Mouse (Mus musculus): ENCODE data around the gene Leprot. TPM values are rescaled to one million over a fixed set of nuclear protein-coding genes. Genes with fewer than 3 reads are reported as not detected.

The Leprot gene
- polyA plus RNA-seq, 1 experiment from 2014 or later, result 66.2 TPM

- POLR2A ChIA-PET, result no interaction called here
- no peak for DNase-seq (ENCODE audit: low read depth, low spot score)
- no peaks in the 10 kb centered on the region for H3K27me3 ChIP-seq
- ATAC-seq, result no peak
- in situ Hi-C loops (cut with MboI; ENCODE audit: low pct_unique_long_range_greater_than_20kb), result no loop called here
- no peak for TF ChIP-seq CTCF (IDR thresholded peaks at IDR 0.05)
- CTCF ChIA-PET, result no interaction called here
These were observed 45.4 kb downstream of the Leprot start for GRCm38 (mm10) chr4:101692892-101693291.

- in situ Hi-C loops (cut with MboI; ENCODE audit: low pct_unique_long_range_greater_than_20kb), result no loop called here
- no peak for DNase-seq (ENCODE audit: low read depth, low spot score)
- ChIA-PET CTCF (no interaction called here), POLR2A (no interaction called here)
- no peak for ATAC-seq
- H3K27me3 ChIP-seq, result no peaks in the 10 kb centered on the region
- no peak for TF ChIP-seq CTCF (IDR thresholded peaks at IDR 0.05)
These were observed 47.0 kb downstream of the Leprot start for GRCm38 (mm10) chr4:101694529-101694928.

GRCm38 (mm10) chr4:101697236-101697635, 49.7 kb downstream of the Leprot start:
- TF ChIP-seq CTCF (IDR thresholded peaks at IDR 0.05), result no peak
- POLR2A ChIA-PET, result no interaction called here
- in situ Hi-C loops (cut with MboI; ENCODE audit: low pct_unique_long_range_greater_than_20kb), result no loop called here
- H3K27me3 ChIP-seq, result no peaks in the 10 kb centered on the region
- CTCF ChIA-PET, result interaction anchor here (0.9 kb wide), 1 partner anchor 24 kb away, joined by 3 read pairs; no protein-coding TSS in a partner anchor
- DNase-seq (ENCODE audit: low read depth, low spot score) (no peak), ATAC-seq (no peak)

- in situ Hi-C loops (cut with MboI; ENCODE audit: low pct_unique_long_range_greater_than_20kb), result no loop called here
- ATAC-seq (no peak), DNase-seq (ENCODE audit: low read depth, low spot score) (no peak)
- H3K27me3 ChIP-seq, result no peaks in the 10 kb centered on the region
- ChIA-PET CTCF (no interaction called here), POLR2A (no interaction called here)
- no peak for TF ChIP-seq CTCF (IDR thresholded peaks at IDR 0.05)
These were observed 51.9 kb downstream of the Leprot start for GRCm38 (mm10) chr4:101699423-101699822.

GRCm38 (mm10) chr4:101700892-101701640, 53.5 kb downstream of the Leprot start:
- POLR2A ChIA-PET, result no interaction called here
- H3K27me3 ChIP-seq, result no peaks in the 10 kb centered on the region
- DNase-seq (ENCODE audit: low read depth, low spot score) (no peak), ATAC-seq (no peak)
- no peak for TF ChIP-seq CTCF (IDR thresholded peaks at IDR 0.05)
- CTCF ChIA-PET, result interaction anchor here (1.5 kb wide), 1 partner anchor 8 kb away, joined by 3 read pairs; no protein-coding TSS in a partner anchor
- in situ Hi-C loops (cut with MboI; ENCODE audit: low pct_unique_long_range_greater_than_20kb), result no loop called here

GRCm38 (mm10) chr4:101705325-101705724, 57.8 kb downstream of the Leprot start:
- DNase-seq (ENCODE audit: low read depth, low spot score) (no peak), ATAC-seq (no peak)
- in situ Hi-C loops (cut with MboI; ENCODE audit: low pct_unique_long_range_greater_than_20kb), result no loop called here
- peaks cover 2% of the 10 kb centered on the region for H3K27me3 ChIP-seq
- TF ChIP-seq CTCF (IDR thresholded peaks at IDR 0.05), result no peak
- ChIA-PET POLR2A (no interaction called here), CTCF (no interaction called here)

- POLR2A ChIA-PET, result no interaction called here
- CTCF ChIA-PET, result no interaction called here
- no peak for TF ChIP-seq CTCF (IDR thresholded peaks at IDR 0.05)
- DNase-seq (ENCODE audit: low read depth, low spot score) (no peak), ATAC-seq (no peak)
- peaks cover 2% of the 10 kb centered on the region for H3K27me3 ChIP-seq
- in situ Hi-C loops (cut with MboI; ENCODE audit: low pct_unique_long_range_greater_than_20kb), result no loop called here
These were observed 59.7 kb downstream of the Leprot start for GRCm38 (mm10) chr4:101707234-101707633.

GRCm38 (mm10) chr4:101707953-101708352, 60.4 kb downstream of the Leprot start:
- H3K27me3 ChIP-seq, result peaks cover 2% of the 10 kb centered on the region
- ATAC-seq (no peak), DNase-seq (ENCODE audit: low read depth, low spot score) (no peak)
- POLR2A ChIA-PET, result interaction anchor here (0.6 kb wide), 1 partner anchor 9 kb away, joined by 4 read pairs; no protein-coding TSS in a partner anchor
- CTCF ChIA-PET, result no interaction called here
- no peak for TF ChIP-seq CTCF (IDR thresholded peaks at IDR 0.05)
- in situ Hi-C loops (cut with MboI; ENCODE audit: low pct_unique_long_range_greater_than_20kb), result no loop called here

Other genes starting within 250 kb of the Leprot start
- gene Ak4, start 228.4 kb upstream of the Leprot start, polyA plus RNA-seq (2021), result 8.8 TPM
- gene Dnajc6, start 151.1 kb upstream of the Leprot start, polyA plus RNA-seq (2021), result 0.33 TPM
- 1.5 TPM for gene Lepr, start 69.7 kb downstream of the Leprot start, polyA plus RNA-seq (2021)
- gene B020004J07Rik, start 196.3 kb downstream of the Leprot start, polyA plus RNA-seq (2021), result not detected
- gene C130073F10Rik, start 246.1 kb downstream of the Leprot start, polyA plus RNA-seq (2021), result not detected